ENCODE assay signal across 11 mouse cellular contexts in genomic region chr19:48706267-48706923, GRCm38 (mm10).
DNase-seq lines count a peak whose midpoint lies in the region; ATAC-seq lines count a peak whose summit lies in the region.
"Had no signal": no experiment of that assay in that cellular context is flagged by ENCODE, and none has a peak within 500 bp of the region (broad histone marks: within the 10 kb centered on the region; RNA-seq: fewer than 3 reads in every experiment).

No protein-coding gene starts in this region.

- no peak overlapping the region for H3K4me3 ChIP-seq in embryonic facial prominence, embryonic 14.5 days (ENCODE audit: low read depth, low read length)
- no peak overlapping the region for H3K4me3 ChIP-seq in limb, embryonic 12.5 days (replicated peaks)
- H3K4me3 ChIP-seq: heart, embryonic 10.5 days had no signal

- DNase-seq in left cerebral cortex, postnatal 4 days = peak; percentile 8
- no peak for DNase-seq in left cerebral cortex, postnatal 36 days (ENCODE audit: low spot score in 2 of 2)
- peak; percentile 48 for DNase-seq in embryo, embryonic 10 days (ENCODE audit: low spot score)
- peak; percentile 76 for DNase-seq in embryonic facial prominence, embryonic 14.5 days (ENCODE audit: low spot score)
- no peak for DNase-seq in gastrocnemius, postnatal 4 days (ENCODE audit: low spot score in 2 of 2)
- no peak for DNase-seq in spleen, postnatal 4 days (ENCODE audit: low spot score in 2 of 2)
- DNase-seq: lung, postnatal 4 days; thymus, postnatal 14 days had no signal

- H3K9me3 ChIP-seq in embryonic facial prominence, embryonic 14.5 days (ENCODE audit: control insufficient read depth, low read length) = no peaks in the 10 kb centered on the region
- H3K9me3 ChIP-seq in limb, embryonic 12.5 days = no peaks in the 10 kb centered on the region
- H3K9me3 ChIP-seq: heart, embryonic 10.5 days had no signal

- H3K4me2 ChIP-seq in embryonic facial prominence, embryonic 14.5 days (ENCODE audit: low read depth, low read length) = no peak overlapping the region
- H3K4me2 ChIP-seq in limb, embryonic 12.5 days = no peak overlapping the region
- H3K4me2 ChIP-seq: liver, embryonic 11.5 days had no signal

- no peak overlapping the region for H3K27ac ChIP-seq in embryonic facial prominence, embryonic 14.5 days (replicated peaks; ENCODE audit: low read depth, low read length)
- 0 out of 2 replicates have a peak overlapping the region, but pooled peaks have one; percentile 42 for H3K27ac ChIP-seq in limb, embryonic 12.5 days
- H3K27ac ChIP-seq: heart, embryonic 10.5 days had no signal

- H3K9ac ChIP-seq in embryonic facial prominence, embryonic 14.5 days (ENCODE audit: low read depth, low read length) = no peak overlapping the region
- H3K9ac ChIP-seq in limb, embryonic 12.5 days (replicated peaks) = no peak overlapping the region

- intact Hi-C loops in left cerebral cortex, postnatal 4 days (cut with DNase I) = no loop called here
- intact Hi-C loops in left cerebral cortex, postnatal 36 days (cut with DNase I) = no loop called here

- H3K36me3 ChIP-seq in embryonic facial prominence, embryonic 14.5 days (ENCODE audit: control insufficient read depth, insufficient read depth, low read length) = no peaks in the 10 kb centered on the region
- no peaks in the 10 kb centered on the region for H3K36me3 ChIP-seq in limb, embryonic 12.5 days
- H3K36me3 ChIP-seq: heart, embryonic 10.5 days had no signal

- H3K27me3 ChIP-seq in embryonic facial prominence, embryonic 14.5 days (replicated peaks; ENCODE audit: control insufficient read depth, insufficient read depth, low read length) = no peaks in the 10 kb centered on the region
- no peaks in the 10 kb centered on the region for H3K27me3 ChIP-seq in limb, embryonic 12.5 days

- ATAC-seq in embryonic facial prominence, embryonic 14.5 days (ENCODE audit: low read depth) = no peak
- no peak for ATAC-seq in limb, embryonic 12.5 days (ENCODE audit: insufficient number of reproducible peaks, insufficient read depth, low FRiP score, low TSS enrichment, low read depth)

- no peaks in the 10 kb centered on the region for H3K4me1 ChIP-seq in embryonic facial prominence, embryonic 14.5 days (ENCODE audit: control insufficient read depth, insufficient read depth, low read length)
- H3K4me1 ChIP-seq in limb, embryonic 12.5 days (replicated peaks) = peaks cover 9% of the 10 kb centered on the region; the same call in 1 of the 2 replicates

- 12% methylated on average over 1 of the region's 1 CpGs for WGBS in embryonic facial prominence, embryonic 14.5 days
- 6% methylated on average over 1 of the region's 1 CpGs for WGBS in limb, embryonic 12.5 days

Comparison
In these comparisons a context has a peak if more than half of its experiments do, and no peak if none do; other contexts are left out.
1. DNase-seq: peak in left cerebral cortex, postnatal 4 days (single experiment), embryo, embryonic 10 days (single experiment) and embryonic facial prominence, embryonic 14.5 days (single experiment); none in left cerebral cortex, postnatal 36 days (0 of 2), gastrocnemius, postnatal 4 days (0 of 2) and spleen, postnatal 4 days (0 of 2).